Mouse (Mus musculus) lung, embryonic 14.5 days (tissue): ENCODE measurements around the gene Setx. TPM values are rescaled to one million over a fixed set of nuclear protein-coding genes. Genes with fewer than 3 reads are reported as not detected.

ENCODE experiments used
- ATAC-seq: fragments of 200-750 bp; cut with Nextera tagmentation; 2 replicates; pipeline ENCODE4 v1.8.0; 2017; ENCODE audit warnings: mild to moderate bottlenecking, moderate TSS enrichment, moderate library complexity; ENCODE audit not compliant: insufficient read depth
- DNase-seq: peaks from one replicate; pipeline ENCODE4 v3.0.0-alpha.2; 2015
- H3K27ac ChIP-seq: fragments of 300-500 bp; sonication (generic); 2 replicates; pipeline ENCODE4 v1.5.1; 2014; ENCODE audit warnings: low read depth, mild to moderate bottlenecking, moderate library complexity
- H3K27me3 ChIP-seq: fragments of 300-500 bp; sonication (generic); 2 replicates; pipeline ENCODE4 v1.6.1; 2014; ENCODE audit warnings: low read length, control low read depth; ENCODE audit not compliant: insufficient read depth
- H3K36me3 ChIP-seq: fragments of 300-500 bp; sonication (generic); 2 replicates; pipeline ENCODE4 v1.6.1; 2014; ENCODE audit warnings: control low read depth; ENCODE audit not compliant: insufficient read depth
- H3K4me1 ChIP-seq: fragments of 300-500 bp; sonication (generic); 2 replicates; pipeline ENCODE4 v1.6.1; 2014; ENCODE audit warnings: antibody characterized with exemption, control low read depth; ENCODE audit not compliant: insufficient read depth
- H3K4me2 ChIP-seq: fragments of 300-500 bp; sonication (generic); 2 replicates; pipeline ENCODE4 v1.6.1; 2014; ENCODE audit warnings: mild to moderate bottlenecking
- H3K4me3 ChIP-seq: fragments of 300-500 bp; sonication (generic); 2 replicates; pipeline ENCODE4 v1.5.1; 2014; ENCODE audit warnings: low read depth, low read length
- H3K9ac ChIP-seq: fragments of 300-500 bp; sonication (generic); 2 replicates; pipeline ENCODE4 v1.6.1; 2014
- H3K9me3 ChIP-seq: fragments of 300-500 bp; sonication (generic); 2 replicates; pipeline ENCODE4 v1.6.1; 2016; ENCODE audit warnings: low read depth, low read length, control low read depth
- CTCF ChIP-seq: IDR thresholded peaks from 2 replicates; pipeline ENCODE4 v1.5.1; 2016; ENCODE audit warnings: antibody characterized with exemption, low read depth
- WGBS: fragments of 180-500 bp; shearing (Covaris S2); extraction: QIAGEN DNeasy Blood & Tissue Kit; methylation state at CpG from one replicate; pipeline ENCODE4 v1.1.7; 2014; 5-methylcytosine and 5-hydroxymethylcytosine counted together
- polyA plus RNA-seq: library from polyadenylated mRNA; unstranded; fragments of >200 nt; fragmentation: Nextera tagmentation; extraction: Ambion mirVana; gene quantifications from 2 replicates; pipeline ENCODE4 v1.2.1, GENCODE M21; 2014

The Setx gene
- polyA plus RNA-seq, 1 experiment from 2014 or later: 12.7 TPM

- H3K9me3 ChIP-seq: no peaks in the 10 kb centered on the region
- H3K36me3 ChIP-seq: no peaks in the 10 kb centered on the region
- WGBS: 1% methylated on average over 3 of the region's 3 CpGs
- H3K4me1 ChIP-seq: no peaks in the 10 kb centered on the region
- peak; percentile 69 for TF ChIP-seq CTCF
- no peak overlapping the region for H3K4me2 ChIP-seq
- DNase-seq: peak; percentile 72
- H3K27ac ChIP-seq: no peak overlapping the region
- H3K4me3 ChIP-seq: no peak overlapping the region
- no peak for ATAC-seq
- no peak overlapping the region for H3K9ac ChIP-seq
- H3K27me3 ChIP-seq: peaks cover 18% of the 10 kb centered on the region
Measured at GRCm38 (mm10) chr2:29199909-29200308, 75.9 kb downstream of the Setx start.

GRCm38 (mm10) chr2:29201223-29201955 is 77.4 kb downstream of the Setx start:
- no peak overlapping the region for H3K4me3 ChIP-seq
- no peak overlapping the region for H3K4me2 ChIP-seq
- H3K36me3 ChIP-seq: no peaks in the 10 kb centered on the region
- TF ChIP-seq CTCF: no peak
- no peaks in the 10 kb centered on the region for H3K9me3 ChIP-seq
- peaks cover 6% of the 10 kb centered on the region; the same call in 1 of the 2 replicates for H3K27me3 ChIP-seq
- no peak overlapping the region for H3K9ac ChIP-seq
- no peaks in the 10 kb centered on the region for H3K4me1 ChIP-seq
- ATAC-seq (no peak), DNase-seq (no peak)
- no peak overlapping the region for H3K27ac ChIP-seq
- 58% methylated on average over 11 of the region's 11 CpGs for WGBS

GRCm38 (mm10) chr2:29206156-29206555 is 82.2 kb downstream of the Setx start:
- H3K9ac ChIP-seq: no peak overlapping the region
- no peaks in the 10 kb centered on the region for H3K27me3 ChIP-seq
- no peak overlapping the region for H3K27ac ChIP-seq
- H3K4me2 ChIP-seq: no peak overlapping the region
- H3K9me3 ChIP-seq: no peaks in the 10 kb centered on the region
- H3K36me3 ChIP-seq: no peaks in the 10 kb centered on the region
- TF ChIP-seq CTCF: no peak
- H3K4me3 ChIP-seq: no peak overlapping the region
- no peaks in the 10 kb centered on the region for H3K4me1 ChIP-seq
- ATAC-seq: no peak
- WGBS: 19% methylated on average over 8 of the region's 8 CpGs
- DNase-seq: no peak

GRCm38 (mm10) chr2:29216286-29217012 is 92.5 kb downstream of the Setx start:
- 42% methylated on average over 8 of the region's 8 CpGs for WGBS
- peak; percentile 40 for DNase-seq

GRCm38 (mm10) chr2:29217042-29217441 is 93.1 kb downstream of the Setx start:
- Histone ChIP-seq H3K4me3 (no peak overlapping the region), H3K27me3 (no peaks in the 10 kb centered on the region), H3K27ac (no peak overlapping the region), H3K4me2 (no peak overlapping the region), H3K9me3 (no peaks in the 10 kb centered on the region), H3K4me1 (no peaks in the 10 kb centered on the region), H3K9ac (no peak overlapping the region), H3K36me3 (no peaks in the 10 kb centered on the region)
- ATAC-seq (no peak), DNase-seq (no peak)
- 83% methylated on average over 5 of the region's 5 CpGs for WGBS
- no peak for TF ChIP-seq CTCF

More at GRCm38 (mm10) chr2:29216286-29217012, 92.5 kb downstream of the Setx start:
- Histone ChIP-seq H3K9me3 (no peaks in the 10 kb centered on the region), H3K4me3 (no peak overlapping the region), H3K27ac (no peak overlapping the region), H3K4me1 (no peaks in the 10 kb centered on the region), H3K9ac (no peak overlapping the region), H3K36me3 (no peaks in the 10 kb centered on the region), H3K4me2 (no peak overlapping the region), H3K27me3 (no peaks in the 10 kb centered on the region)
- no peak for ATAC-seq
- peak; percentile 36 for TF ChIP-seq CTCF

- 62% methylated on average over 10 of the region's 10 CpGs for WGBS
- H3K4me3 ChIP-seq: no peak overlapping the region
- H3K9me3 ChIP-seq: no peaks in the 10 kb centered on the region
- H3K4me2 ChIP-seq: no peak overlapping the region
- H3K36me3 ChIP-seq: no peaks in the 10 kb centered on the region
- no peaks in the 10 kb centered on the region for H3K27me3 ChIP-seq
- DNase-seq: no peak
- no peak for ATAC-seq
- H3K27ac ChIP-seq: no peak overlapping the region
- peak; percentile 17; the same call in 1 of the 2 replicates for TF ChIP-seq CTCF
- no peak overlapping the region for H3K9ac ChIP-seq
- no peaks in the 10 kb centered on the region for H3K4me1 ChIP-seq
Measured at GRCm38 (mm10) chr2:29217897-29218296, 93.9 kb downstream of the Setx start.

- no peak for TF ChIP-seq CTCF
- no peaks in the 10 kb centered on the region for H3K9me3 ChIP-seq
- H3K36me3 ChIP-seq: no peaks in the 10 kb centered on the region
- no peak overlapping the region for H3K27ac ChIP-seq
- ATAC-seq (no peak), DNase-seq (no peak)
- no peaks in the 10 kb centered on the region for H3K27me3 ChIP-seq
- no peak overlapping the region for H3K4me2 ChIP-seq
- H3K9ac ChIP-seq: no peak overlapping the region
- no peaks in the 10 kb centered on the region for H3K4me1 ChIP-seq
- WGBS: 94% methylated on average over 5 of the region's 5 CpGs
- no peak overlapping the region for H3K4me3 ChIP-seq
Measured at GRCm38 (mm10) chr2:29218831-29219230, 94.8 kb downstream of the Setx start.
